Mouse (Mus musculus) gastrocnemius, postnatal 4 days (tissue): Measurements from ENCODE around the gene Lmo7. TPM values are rescaled to one million over a fixed set of nuclear protein-coding genes. Genes with fewer than 3 reads are reported as not detected.

Source experiments
- DNase-seq, 2 experiments: peaks; one replicate each; pipeline ENCODE4 v3.0.0; 2021 to 2022; ENCODE audit warnings: low spot score in 2 of 2, mixed read lengths in 2 of 2
- total RNA-seq, 2 experiments: library from RNA; stranded (reverse); gene quantifications; 2 replicates each; pipeline ENCODE4 v1.2.3; 2021

Lmo7 gene
- total RNA-seq, 2 experiments from 2014 or later = 198 to 203 TPM

DNA sequence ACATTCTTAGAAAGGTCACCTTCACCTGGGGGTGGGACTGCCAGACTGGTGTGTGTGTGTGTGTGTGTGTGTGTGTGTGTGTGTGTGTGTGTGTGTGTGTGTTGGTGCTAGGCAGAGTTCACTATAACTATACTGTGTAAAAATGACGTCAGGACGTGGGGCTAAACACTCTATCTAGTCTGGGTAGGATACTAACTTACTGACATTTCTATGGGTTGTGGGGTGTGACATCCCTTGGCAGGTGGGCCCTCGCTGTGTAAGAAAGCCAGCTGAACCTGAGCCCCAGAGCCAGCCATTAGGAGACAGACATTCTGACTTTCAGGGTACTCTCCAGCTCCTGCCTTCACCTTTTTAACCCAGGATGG lies 47.4 kb downstream of the Lmo7 start:
- DNase-seq = no peak

DNA sequence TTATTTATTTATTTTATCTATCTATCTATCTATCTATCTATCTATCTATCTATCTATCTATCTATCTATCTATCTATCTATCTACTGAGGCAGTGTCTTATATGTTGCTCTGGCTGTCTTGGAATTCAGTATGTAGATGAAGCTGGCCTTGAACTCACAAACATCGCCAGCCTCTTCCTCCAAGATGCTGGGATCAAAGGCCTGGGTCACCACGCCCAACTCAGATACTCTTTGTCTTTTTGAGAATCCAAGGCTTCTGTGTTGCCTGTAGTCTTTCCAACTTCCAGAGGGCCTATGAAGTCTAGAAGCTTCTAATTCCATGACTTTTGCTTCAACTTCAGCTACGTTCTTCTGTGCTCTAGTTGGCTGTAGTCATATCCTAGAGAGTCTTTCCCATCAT lies 48.7 kb downstream of the Lmo7 start:
- DNase-seq = no peak

- no peak for DNase-seq
Observed at GRCm38 (mm10) chr14:101780016-101780415, 50.3 kb downstream of the Lmo7 start.

GRCm38 (mm10) chr14:101781219-101781618 lies 51.5 kb downstream of the Lmo7 start:
- no peak for DNase-seq

- peak in 1 of 2 experiments; percentile 17 for DNase-seq
Observed at GRCm38 (mm10) chr14:101781943-101782510, 52.3 kb downstream of the Lmo7 start.

GRCm38 (mm10) chr14:101784315-101784945 lies 54.7 kb downstream of the Lmo7 start:
- DNase-seq = no peak

- no peak for DNase-seq
Observed at GRCm38 (mm10) chr14:101787903-101788302, 58.1 kb downstream of the Lmo7 start.

- DNase-seq = no peak
Observed at GRCm38 (mm10) chr14:101788475-101788874, 58.7 kb downstream of the Lmo7 start.

DNA sequence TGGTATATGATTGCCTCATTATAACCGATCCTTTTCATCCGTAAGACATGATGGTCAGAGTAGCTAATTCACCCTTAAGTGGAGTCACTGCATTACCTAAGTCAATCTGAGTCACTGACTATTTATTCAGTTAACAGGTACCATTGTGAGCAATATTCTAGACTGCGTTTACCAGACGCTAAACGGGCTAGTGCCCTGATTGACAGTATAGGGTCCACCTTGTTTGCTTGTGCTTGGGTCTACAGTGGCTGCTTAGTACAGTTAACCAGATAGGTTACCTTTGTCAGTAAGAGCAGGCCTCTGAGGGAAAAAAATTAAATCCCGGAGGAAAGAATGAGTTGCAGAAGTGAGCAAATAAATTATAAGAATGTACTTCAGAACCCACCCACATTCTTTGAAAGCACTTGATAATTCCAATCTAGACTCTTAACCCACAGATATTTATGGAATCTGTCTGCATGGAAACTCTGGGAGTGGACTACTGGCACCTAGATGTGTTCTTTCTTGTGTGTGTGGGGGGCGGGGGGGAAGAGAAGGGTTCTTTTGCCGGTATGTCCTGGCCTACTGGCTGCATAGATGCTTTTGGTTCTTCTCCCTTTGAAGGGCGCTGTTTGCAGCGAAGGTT lies 64.9 kb downstream of the Lmo7 start:
- DNase-seq = no peak

DNA sequence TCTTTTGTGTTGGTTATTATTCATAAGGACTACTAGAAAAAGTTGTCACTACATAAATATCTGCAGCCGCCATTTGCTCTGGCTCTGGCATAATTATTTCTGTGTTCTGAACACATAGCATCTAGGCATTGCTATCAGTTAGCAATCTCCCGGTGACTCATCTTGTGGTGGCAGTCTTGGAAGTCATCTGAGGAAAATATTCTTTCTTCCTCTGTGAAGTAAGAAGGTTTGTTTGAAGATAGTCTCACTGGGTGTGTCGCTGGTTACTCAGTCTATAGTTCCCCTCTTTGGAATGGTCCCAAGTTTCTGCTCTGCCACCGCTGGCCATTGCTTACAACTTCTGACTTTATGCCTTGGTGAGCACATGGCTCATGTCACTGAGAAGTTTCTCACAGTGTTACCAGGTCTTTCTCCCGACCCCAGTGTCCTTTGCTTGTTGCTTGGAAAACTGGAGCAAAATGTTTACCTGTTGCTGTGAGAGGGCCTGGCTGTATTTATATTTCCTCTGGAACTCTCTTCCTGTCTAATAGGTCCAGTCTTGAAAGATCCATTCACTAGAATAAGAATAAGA lies 68.3 kb downstream of the Lmo7 start:
- DNase-seq = no peak

GRCm38 (mm10) chr14:101798766-101799165 lies 69.0 kb downstream of the Lmo7 start:
- DNase-seq = no peak

GRCm38 (mm10) chr14:101801674-101802073 lies 71.9 kb downstream of the Lmo7 start:
- DNase-seq = no peak

GRCm38 (mm10) chr14:101804119-101804518 lies 74.4 kb downstream of the Lmo7 start:
- no peak for DNase-seq

GRCm38 (mm10) chr14:101804562-101805327 lies 75.0 kb downstream of the Lmo7 start:
- no peak for DNase-seq

DNA sequence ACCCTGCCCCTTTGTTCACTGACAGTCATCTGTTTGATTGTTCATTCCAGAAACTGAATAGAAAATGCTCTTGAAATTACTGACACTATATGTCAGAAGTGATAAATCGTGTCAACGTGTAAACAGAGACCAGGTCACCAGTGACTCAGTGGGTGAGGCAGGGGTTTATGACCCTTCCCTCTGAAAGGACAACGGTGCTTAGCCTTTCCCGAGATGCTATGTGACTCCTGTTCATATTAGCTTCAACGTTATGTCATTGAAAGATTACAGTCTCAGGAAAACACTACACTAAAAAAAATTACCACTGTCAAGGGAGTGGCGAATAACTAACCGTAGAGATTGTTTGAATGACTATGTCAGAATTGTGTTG lies 75.6 kb downstream of the Lmo7 start:
- no peak for DNase-seq

DNA sequence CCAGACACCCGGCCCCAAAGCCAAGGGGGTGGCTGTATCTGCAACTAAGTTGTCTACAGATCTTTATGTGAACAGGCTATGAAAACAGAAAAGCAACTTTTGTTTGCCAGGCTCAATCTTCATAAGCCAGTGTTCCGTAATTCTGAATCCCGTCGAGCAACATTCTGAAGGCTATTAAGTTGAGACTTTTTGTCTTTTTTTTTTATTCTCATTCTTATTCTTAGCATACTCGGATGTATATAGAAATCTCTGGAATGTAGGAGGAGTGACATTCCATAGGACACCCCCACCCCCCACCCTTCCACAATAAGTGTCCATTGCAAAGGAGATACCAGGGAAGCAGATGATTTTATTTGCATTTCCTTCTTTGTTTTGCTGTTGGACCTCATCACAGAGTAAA lies 76.3 kb downstream of the Lmo7 start:
- DNase-seq = no peak

DNA sequence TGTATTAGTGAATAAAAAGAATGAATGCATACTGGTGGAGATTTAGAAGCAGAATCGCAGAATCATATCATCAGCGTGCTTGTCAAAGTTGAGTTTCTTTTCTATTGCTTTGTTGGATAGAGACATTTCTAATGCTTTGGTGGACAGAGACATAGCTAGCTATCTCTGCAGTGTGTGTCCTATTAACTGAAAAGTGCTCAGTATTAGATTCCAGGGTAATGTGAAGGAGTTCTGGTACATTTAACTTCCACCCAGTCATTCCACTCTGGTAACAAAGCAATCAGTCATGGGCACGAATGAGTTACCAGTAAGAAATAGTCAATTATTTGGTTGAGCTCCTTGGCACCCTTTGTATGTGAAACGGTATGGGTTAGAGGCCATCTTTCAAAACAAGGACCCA lies 76.8 kb downstream of the Lmo7 start:
- no peak for DNase-seq

DNA sequence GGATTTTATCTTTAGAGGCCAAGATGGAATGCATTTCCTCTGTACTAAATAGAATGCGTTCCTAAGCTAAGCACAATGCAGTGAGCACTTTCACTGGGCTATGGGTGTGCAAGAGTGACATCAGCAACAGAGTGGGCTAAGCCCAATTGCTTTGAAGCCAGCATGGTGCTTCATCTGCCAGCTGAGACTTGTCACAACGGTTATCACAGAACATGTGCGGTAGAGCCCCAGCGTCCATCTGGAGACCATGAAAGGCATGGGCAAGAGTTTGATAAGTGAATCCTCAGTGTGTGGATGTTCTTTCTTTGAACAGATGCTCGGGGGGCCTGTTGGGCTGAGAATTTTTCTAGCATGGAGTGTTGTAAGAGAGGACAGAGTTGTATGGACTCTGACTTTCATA lies 86.7 kb downstream of the Lmo7 start:
- DNase-seq = no peak

GRCm38 (mm10) chr14:101822390-101822789 lies 92.6 kb downstream of the Lmo7 start:
- DNase-seq = no peak

DNA sequence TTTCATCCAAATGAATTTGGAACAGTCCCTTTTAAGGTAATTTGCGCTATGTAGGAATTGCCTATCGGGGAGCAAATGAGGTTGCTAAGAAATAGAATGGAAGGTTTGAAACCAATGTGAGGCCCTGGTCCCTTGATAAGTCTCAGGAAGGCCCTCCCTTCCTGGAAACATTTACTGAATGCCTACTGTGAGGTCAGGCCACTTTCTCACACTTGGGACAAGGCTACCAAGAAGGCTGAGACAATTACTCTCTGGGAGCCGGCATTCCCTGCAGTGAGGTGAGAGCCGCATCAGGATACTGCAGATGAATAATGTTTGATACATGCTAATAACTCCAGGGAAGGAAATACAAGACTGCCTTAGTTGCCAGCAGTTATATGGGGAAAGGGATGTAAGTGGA lies 93.1 kb downstream of the Lmo7 start:
- DNase-seq = no peak

GRCm38 (mm10) chr14:101829676-101830075 lies 99.9 kb downstream of the Lmo7 start:
- DNase-seq = no peak

GRCm38 (mm10) chr14:101830116-101830515 lies 100.4 kb downstream of the Lmo7 start:
- DNase-seq = peak in 1 of 2 experiments; percentile 12
